Mouse (Mus musculus) monocyte, adult 59 days (primary cell): Measurements from ENCODE around the gene C1qtnf3. TPM values are rescaled to one million over a fixed set of nuclear protein-coding genes. Genes with fewer than 3 reads are reported as not detected.

ENCODE experiments used
- total RNA-seq, 2 experiments: library from RNA; stranded (reverse); gene quantifications; one replicate each; pipeline ENCODE4 v1.2.4; 2023

C1qtnf3 gene
- not detected for total RNA-seq

GRCm38 (mm10) chr15:10951951-10952759 is at the start of gene C1qtnf3:
TSS of gene C1qtnf3 (plus strand) at chr15:10952332.

GRCm38 (mm10) chr15:10981377-10982063 is 29.4 kb downstream of the C1qtnf3 start, which contains the start of gene Amacr:
TSS of gene Amacr (plus strand) at chr15:10981756.

DNA sequence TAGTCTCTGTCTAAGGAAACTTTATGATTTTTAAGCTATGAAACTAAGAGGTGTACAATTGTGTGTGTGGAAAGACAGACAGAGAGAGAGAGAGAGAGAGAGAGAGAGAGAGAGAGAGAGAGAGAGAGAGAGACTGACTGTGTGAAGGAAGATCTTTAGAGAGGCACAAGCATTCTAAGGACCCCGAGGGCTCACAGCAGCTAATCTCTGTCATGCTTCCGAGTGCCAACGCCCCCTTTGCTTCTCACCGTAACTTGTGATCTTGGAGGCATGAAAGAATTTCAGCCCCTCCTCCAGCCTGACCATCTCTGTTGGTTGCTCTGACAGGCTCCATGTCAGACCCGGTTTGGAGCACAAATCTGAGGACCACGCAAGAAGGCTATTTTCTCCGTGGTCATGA is 48.3 kb downstream of the C1qtnf3 start, which contains the start of gene Slc45a2:
Gene Slc45a2, plus strand, starts transcription at position 301 of the 400 bp plus-strand sequence.

Other genes with a start within 250 kb of the C1qtnf3 start
- 1 to 10 TPM; 2.6 to 3.0 TPM for gene Rai14, start 237.7 kb upstream of the C1qtnf3 start, total RNA-seq
- 1 to 10 TPM; 2.9 to 3.9 TPM for gene Amacr, start 29.4 kb downstream of the C1qtnf3 start, total RNA-seq
- not detected for gene Slc45a2, start 48.4 kb downstream of the C1qtnf3 start, total RNA-seq
- not detected for gene Rxfp3, start 85.7 kb downstream of the C1qtnf3 start, total RNA-seq
- gene Adamts12, start 112.5 kb downstream of the C1qtnf3 start, total RNA-seq: not detected